Mouse (Mus musculus): ENCODE data around the gene Morc1. TPM values are rescaled to one million over a fixed set of nuclear protein-coding genes. Genes with fewer than 3 reads are reported as not detected.

Gene Morc1
- 0.40 TPM for polyA plus RNA-seq (2017; shearing (Covaris generic))

DNA sequence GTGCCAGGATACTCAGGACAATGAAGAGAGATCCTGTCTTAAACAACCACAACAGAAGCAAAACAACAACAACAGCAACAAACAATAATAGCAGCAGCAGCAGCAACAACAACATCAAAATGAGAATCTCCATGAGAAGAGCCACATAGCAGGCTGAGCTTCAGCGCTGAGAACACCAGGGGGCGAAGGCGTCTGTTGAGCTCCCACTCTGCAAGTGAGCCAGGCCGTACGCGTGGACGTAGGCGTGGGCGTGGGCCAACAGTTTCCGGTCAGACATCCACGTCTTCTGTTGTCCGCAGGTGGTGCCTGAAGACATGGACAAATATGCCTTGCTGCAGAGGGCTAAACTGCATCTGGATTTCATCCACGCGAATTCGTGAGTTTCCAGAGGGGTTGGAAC, at the start of gene Morc1:
Morc1 (plus strand) TSS at position 211 of the 400 bp plus-strand sequence.

DNA sequence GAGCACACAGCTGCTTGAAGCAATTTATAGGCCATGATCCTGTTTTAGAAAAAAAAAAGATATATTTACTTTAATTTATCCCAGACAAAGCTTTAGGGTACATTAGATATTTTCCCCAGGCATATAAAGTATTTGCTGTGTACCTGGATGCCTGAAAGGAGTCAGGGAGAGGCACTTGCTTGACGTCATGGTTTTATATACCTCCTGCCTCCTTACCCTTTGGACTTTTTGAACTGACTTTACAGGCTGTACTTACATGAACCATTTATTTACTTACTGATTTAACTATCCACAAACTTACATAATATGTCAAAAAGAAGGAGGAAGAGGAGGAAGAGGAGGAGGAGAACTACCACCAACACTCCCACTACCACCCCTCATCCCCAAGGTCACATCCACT, 18.8 kb upstream of the Morc1 start, which contains the start of gene Gm5485:
Gm5485 (minus strand) TSS at position 171 of the 400 bp plus-strand sequence.

Other genes with a start within 250 kb of the Morc1 start
- gene Dppa4, start 147.5 kb upstream of the Morc1 start, polyA plus RNA-seq (2017; shearing (Covaris generic)) = not detected
- gene Dppa2, start 127.3 kb upstream of the Morc1 start, polyA plus RNA-seq (2017; shearing (Covaris generic)) = not detected
- not detected for gene Gm5485, start 18.8 kb upstream of the Morc1 start, polyA plus RNA-seq (2017; shearing (Covaris generic))